Mouse (Mus musculus) natural killer cell, adult 2 months (primary cell): Measurements from ENCODE around the gene Olfr698.
"Not testable (repeated sequence)": the region's sequence is repeated elsewhere in the genome, so short reads cannot be mapped to it uniquely, and the experiment has no call there.

Experiments
- DNase-seq, 2 experiments: peaks; one replicate each; pipeline ENCODE4 v3.0.0; 2022; ENCODE audit warnings: low spot score in 2 of 2

The Olfr698 gene

DNA sequence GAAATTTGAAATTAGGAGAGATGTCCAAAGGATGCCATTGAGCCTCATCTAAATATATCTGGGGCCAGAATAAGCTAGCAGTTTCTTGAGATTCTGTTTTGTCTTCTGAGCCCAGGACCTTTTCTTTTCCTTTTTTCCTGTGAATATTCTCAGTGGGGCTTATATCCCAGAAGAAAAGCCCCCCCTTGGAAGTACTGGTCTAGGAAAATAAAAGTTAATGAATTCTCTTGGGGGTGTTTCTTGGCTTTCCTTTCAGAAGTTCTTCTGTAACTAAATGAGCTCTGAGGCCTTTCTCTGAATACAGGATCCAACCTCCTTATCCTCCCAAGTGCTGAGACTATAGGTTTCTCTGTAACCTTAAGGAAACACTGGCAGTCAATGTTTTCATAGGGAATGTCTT is at the start of gene Olfr698:
Olfr698 (minus strand) TSS at position 101 of the 400 bp plus-strand sequence.
- no peak for DNase-seq

DNA sequence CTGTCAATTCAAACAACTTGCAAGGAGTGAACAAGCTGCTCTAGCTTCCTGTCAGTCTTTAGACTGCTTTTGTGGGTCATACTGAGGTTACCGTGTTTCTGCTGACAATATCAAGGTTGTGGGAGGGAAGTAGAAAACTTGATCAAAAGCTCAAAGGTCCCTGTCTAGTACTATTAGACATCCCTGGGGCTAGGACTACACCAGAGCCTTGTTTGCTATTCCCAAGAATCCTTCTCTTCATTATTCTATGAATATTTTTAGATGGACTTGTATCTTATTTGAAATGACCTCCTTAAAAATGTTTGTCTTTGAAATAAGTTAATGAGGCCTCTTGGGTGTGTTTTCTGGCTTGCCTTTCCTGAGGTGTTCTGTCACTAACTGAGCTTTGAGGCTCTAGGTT is 37.9 kb upstream of the Olfr698 start, which contains the start of gene Olfr699:
Olfr699 (minus strand) TSS at position 101 of the 400 bp plus-strand sequence.
- DNase-seq: no peak

DNA sequence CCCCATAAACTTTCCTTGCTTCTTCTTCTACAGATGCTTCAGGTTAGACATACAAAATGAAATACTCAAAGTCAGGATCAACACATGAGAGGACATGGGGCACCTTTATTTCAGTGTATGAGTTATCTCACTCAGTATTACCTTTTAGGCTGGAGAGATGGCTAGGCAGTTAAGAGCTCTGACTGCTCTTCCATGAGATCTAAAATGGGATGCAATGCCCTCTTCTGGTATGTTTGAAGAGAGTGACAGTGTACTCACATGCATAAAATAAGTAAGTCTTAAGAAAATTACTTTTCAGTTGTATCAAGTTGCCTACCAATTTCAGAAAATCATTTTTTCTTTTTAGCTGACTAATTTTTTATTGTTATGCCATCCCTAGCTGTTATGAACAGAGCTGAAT is 33.1 kb upstream of the Olfr698 start:
- no peak for DNase-seq

DNA sequence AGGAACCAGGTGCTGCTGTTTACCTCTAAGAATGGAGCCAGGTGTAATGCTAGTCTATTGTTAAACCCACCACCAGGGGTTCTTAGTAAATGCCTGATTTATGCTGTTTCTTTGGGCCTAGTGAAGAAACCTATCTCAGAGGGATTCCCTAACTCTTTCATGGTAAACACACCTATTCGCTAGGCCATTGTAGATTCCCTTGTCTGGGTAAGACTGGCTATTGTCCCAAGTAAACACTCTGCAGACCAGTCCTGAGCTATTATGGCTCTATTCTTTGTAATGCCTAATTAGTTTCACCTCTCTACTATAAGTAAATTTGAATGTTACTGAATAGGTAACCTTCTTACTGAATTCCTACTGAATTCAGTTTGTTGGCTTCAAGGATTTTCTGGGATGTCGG is 5.8 kb upstream of the Olfr698 start:
- DNase-seq: not testable (repeated sequence)

DNA sequence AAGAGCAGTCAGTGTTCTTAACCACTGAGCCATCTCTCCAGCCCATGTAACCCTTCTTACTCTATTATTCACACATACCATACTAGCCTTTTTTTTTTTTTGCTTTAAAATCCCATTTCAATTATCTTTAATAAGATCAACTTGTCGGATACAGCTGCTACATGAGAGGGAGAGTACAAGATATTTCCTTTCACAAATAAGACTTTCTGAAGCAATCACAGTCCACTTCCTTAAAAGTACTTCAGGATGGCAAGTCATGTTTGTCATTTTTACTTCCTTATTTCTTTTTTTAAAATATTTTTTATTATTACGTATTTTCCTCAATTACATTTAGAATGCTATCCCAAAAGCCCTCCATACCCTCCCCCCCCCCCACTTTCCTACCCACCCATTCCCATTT is 3.6 kb upstream of the Olfr698 start:
- DNase-seq: no peak

DNA sequence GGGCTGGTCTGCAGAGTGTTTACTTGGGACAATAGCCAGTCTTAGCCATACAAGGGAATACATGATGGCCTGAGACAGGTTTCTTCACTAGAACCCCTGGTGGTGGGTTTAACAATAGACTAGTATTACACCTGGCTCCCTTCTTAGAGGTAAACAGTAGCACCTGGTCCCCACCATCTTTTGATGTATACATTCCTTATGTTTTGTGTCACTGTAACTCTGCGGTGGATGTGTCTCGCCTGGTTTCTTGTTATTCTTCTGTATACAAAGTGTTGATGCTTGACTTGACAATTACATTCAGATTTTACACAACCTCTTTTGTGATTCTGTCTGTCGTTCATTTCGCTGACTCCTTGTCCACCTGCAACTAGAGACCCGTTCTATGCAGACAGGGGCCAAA is 9.4 kb downstream of the Olfr698 start:
- DNase-seq: no peak

DNA sequence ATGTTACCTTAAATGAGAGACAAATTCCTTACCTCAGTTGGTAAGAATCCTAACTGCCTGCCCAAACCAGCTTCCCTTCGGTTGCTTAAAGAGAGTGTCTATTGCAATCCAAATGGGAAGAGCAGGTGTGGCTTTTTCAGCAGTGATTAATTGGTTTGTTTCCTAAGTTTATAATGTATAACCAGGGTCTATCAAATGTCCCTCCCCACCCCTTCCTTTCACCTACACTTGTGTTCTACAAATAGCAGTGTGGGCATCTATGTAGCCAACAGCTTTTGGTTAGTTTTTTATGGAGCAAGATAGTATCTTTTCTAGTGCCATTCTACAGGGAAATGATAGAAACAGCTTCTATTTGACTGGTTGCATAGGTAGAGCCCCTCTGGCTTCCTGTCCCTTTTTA is 12.9 kb downstream of the Olfr698 start, which contains the start of gene Olfr697:
Olfr697 (minus strand) TSS at position 101 of the 400 bp plus-strand sequence.
- no peak for DNase-seq

DNA sequence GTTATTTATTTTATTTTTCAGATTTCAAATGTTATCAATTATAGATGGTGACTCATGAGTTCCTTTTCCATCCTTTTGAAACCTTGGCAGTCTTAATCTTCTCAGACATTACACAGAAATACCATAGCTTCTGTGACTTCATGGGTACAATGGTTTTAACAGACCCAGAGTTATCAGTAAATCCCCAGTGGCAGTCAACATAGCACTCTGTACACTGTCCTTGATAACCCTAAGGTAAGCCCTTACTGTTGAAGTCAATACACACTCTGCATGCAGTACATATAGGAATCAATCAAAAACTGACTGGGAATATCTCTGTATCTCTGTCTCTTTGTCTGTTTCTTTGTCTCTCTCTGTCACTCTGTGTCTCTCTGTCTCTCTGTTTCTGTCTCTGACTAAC is 18.2 kb downstream of the Olfr698 start:
- DNase-seq: no peak

DNA sequence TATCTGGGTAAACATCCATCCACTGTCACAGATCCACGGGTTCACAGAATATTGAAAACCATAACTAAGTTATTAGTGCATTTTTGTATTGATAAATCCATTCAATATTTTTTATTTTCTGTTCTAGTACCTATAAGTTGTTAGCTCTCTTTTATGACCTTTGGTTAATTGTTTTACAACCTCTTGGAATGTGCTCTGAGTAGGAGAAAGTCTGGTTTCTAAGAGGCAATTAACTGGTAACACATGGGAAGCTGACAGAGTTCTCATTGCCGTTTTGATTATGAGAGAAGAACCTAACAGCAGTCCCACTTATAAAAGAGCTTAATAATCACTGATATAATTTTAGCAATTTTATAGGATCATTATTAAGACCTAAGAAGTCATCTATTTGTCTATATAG is 21.5 kb downstream of the Olfr698 start:
- no peak for DNase-seq

DNA sequence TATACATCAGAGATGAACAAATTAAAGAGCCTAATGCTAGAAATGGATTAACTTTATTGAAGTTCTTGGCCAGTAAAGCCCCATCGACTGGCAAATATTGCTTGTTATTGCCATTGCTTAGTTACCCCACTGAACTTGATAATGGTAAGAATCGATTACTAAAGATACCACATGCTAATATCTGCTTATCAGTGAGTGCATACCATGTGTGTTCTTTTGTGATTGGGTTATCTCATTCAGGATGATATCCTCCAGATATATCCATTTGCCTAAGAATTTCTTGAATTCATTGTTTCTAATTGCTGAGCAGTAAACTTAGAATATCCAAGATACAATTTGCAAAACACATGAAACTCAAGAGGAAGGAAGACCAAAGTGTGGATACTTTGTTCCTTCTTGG is 29.5 kb downstream of the Olfr698 start:
- DNase-seq: not testable (repeated sequence)

DNA sequence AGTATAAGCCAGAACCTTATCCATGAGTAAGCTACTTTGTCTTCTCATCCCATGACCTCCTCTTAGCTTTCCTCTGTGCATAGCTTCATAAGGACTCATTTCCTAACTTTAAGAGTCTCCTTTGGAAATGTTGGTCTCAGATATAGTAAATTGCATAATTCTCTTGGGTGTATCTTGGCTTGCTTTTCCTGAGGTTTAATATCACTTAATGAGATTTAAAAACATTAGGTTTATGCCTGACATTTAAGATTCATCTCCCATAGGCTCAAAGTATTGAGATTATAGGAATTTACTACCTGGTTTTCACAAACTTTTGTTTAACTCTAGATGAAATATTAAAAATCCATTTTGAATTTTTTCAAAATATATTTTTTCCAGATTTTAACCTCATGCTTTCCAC is 38.9 kb downstream of the Olfr698 start, which contains the start of gene Olfr695:
Olfr695 (minus strand) TSS at position 101 of the 400 bp plus-strand sequence.
- no peak for DNase-seq

DNA sequence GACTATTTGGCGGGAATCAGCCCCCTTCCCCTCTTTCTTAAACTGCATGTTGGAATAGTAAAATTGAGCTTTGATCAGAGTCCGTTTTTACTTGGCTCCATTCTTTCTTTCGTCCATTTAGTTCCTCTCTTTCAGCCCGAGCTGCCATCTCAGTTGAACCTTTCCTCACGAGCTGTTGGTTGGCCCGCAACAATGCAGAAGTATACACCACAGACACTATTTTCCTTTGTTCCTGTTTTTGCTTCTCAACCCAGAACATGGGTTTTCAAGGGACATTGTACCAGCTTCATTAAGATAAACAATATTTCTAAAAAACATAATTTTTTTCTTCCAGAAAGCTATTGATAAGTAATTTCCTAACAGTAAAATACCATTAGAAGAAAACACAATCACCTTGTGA is 43.7 kb downstream of the Olfr698 start:
- DNase-seq: no peak

DNA sequence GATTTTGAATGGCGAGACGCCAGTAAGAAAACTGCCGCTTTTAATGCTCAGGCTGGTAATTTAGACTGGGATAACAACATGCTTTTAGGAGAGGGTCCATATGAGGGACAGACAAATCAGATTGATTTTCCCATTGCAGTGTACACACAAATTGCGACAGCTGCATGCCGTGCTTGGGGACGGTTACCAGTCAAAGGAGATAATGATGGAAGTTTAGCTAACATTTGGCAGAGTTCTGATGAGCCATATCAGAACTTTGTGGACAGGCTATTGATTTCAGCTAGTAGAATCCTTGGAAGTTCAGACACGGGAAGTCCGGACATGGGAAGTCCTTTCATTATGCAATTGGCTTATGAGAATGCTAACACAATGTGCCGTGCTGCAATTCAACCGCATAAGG is 47.5 kb downstream of the Olfr698 start:
- DNase-seq: not testable (repeated sequence)
